Mouse (Mus musculus): Measurements from ENCODE around the gene Terf2.

DNA sequence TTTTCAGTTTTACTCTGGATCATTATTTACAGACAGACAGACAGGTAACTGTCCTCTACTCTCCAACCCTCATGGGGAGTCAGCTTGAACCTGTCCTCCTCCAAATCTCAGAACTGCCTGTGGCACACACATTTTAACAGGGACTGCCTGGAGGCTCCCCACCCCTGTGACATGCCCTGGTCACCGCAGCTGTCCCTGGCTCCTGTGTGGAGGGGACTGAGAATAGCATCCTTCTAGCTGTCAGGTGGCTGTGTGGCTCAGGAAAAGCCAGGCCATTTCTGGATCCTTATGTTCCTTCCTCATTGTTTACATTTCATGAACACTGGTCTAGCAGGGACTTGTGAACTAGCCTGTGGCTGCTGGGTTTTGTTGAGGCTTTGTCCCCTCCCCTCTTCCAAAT is 22.2 kb downstream of the Terf2 start:
- TF ChIP-seq CTCF (IDR thresholded peaks at IDR 0.05; ENCODE audit: borderline replicate concordance, extremely low read depth, insufficient read depth, insufficient read length), result no peak
- no peak for TF ChIP-seq POLR2A (IDR thresholded peaks at IDR 0.05; ENCODE audit: borderline replicate concordance, extremely low read depth, insufficient read depth, insufficient read length, poor library complexity, severe bottlenecking)
